In the genomic region with DNA sequence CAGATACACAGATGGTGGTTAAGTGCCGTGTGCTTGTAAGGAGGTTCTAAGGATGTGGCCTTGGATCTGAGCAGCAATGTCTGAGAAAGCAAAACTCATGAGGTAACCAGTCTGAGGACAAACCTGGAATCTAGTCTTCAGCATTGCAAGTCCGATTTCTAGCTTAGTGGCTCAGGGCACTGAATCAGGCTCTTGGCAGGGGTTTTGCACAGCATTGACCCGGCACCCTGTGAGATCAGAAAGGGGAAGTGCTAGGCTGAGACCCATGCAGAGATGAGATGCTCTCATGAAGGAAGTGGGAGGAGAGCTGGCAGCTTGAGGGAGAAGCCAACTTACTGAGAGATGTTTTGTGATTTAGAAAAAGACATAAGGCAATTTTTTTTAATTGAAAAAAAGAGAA, we compare ENCODE assay signal across 8 mouse cellular contexts.
DNase-seq lines count a peak whose midpoint lies in the region; ATAC-seq and TF ChIP-seq lines count a peak whose summit lies in the region.

No protein-coding gene starts in this region.

- H3K27me3 ChIP-seq in intestine, embryonic 14.5 days (replicated peaks; ENCODE audit: control insufficient read depth, insufficient read depth, low read length), result no peaks in the 10 kb centered on the region
- peaks cover 9% of the 10 kb centered on the region for H3K27me3 ChIP-seq in midbrain, embryonic 11.5 days (ENCODE audit: control insufficient read depth, insufficient read depth, low read length)
- H3K27me3 ChIP-seq in midbrain, embryonic 10.5 days (ENCODE audit: low read depth, poor library complexity, severe bottlenecking), result peaks cover 42% of the 10 kb centered on the region

- peaks cover 3% of the 10 kb centered on the region for H3K4me1 ChIP-seq in bone marrow, adult 2 months (ENCODE audit: control insufficient read depth, insufficient read depth, low read length)
- peaks cover 37% of the 10 kb centered on the region for H3K4me1 ChIP-seq in intestine, embryonic 14.5 days (replicated peaks; ENCODE audit: control insufficient read depth, insufficient read depth, low read length)
- H3K4me1 ChIP-seq in midbrain, embryonic 11.5 days (ENCODE audit: control insufficient read depth, insufficient read depth, low read length), result peaks cover 3% of the 10 kb centered on the region; the same call in 1 of the 2 replicates
- peaks cover 27% of the 10 kb centered on the region for H3K4me1 ChIP-seq in midbrain, embryonic 10.5 days

- no peaks in the 10 kb centered on the region for H3K9me3 ChIP-seq in intestine, embryonic 14.5 days (ENCODE audit: control insufficient read depth, low read length)
- H3K9me3 ChIP-seq in midbrain, embryonic 11.5 days (ENCODE audit: control insufficient read depth, low read length), result no peaks in the 10 kb centered on the region
- 0 out of 2 replicates have a peak, but pooled peaks cover 5% of the 10 kb centered on the region for H3K9me3 ChIP-seq in midbrain, embryonic 10.5 days (replicated peaks)

- peak overlapping the region; percentile 16; the same call in 1 of the 2 replicates for H3K27ac ChIP-seq in bone marrow, adult 2 months (ENCODE audit: control insufficient read depth, insufficient read depth, low read depth, low read length, poor library complexity)
- H3K27ac ChIP-seq in intestine, embryonic 14.5 days (ENCODE audit: low read depth), result peak overlapping the region; percentile 85
- H3K27ac ChIP-seq in midbrain, embryonic 11.5 days (ENCODE audit: low read depth, low read length), result no peak overlapping the region
- no peak overlapping the region for H3K27ac ChIP-seq in midbrain, embryonic 10.5 days (replicated peaks)

- 20% methylated on average over 3 of the region's 3 CpGs for WGBS in bone marrow, adult 2 months
- 50% methylated on average over 3 of the region's 3 CpGs for WGBS in intestine, embryonic 14.5 days
- 46% methylated on average over 3 of the region's 3 CpGs for WGBS in midbrain, embryonic 11.5 days
- 60% methylated on average over 3 of the region's 3 CpGs for WGBS in midbrain, embryonic 10.5 days

- no peak overlapping the region for H3K4me3 ChIP-seq in bone marrow, adult 2 months (replicated peaks; ENCODE audit: control insufficient read depth, low read depth, low read length)
- no peak overlapping the region for H3K4me3 ChIP-seq in intestine, embryonic 14.5 days (ENCODE audit: low read depth, low read length)
- H3K4me3 ChIP-seq in midbrain, embryonic 11.5 days (ENCODE audit: low read depth, low read length), result no peak overlapping the region
- H3K4me3 ChIP-seq in midbrain, embryonic 10.5 days, result no peak overlapping the region

- H3K4me2 ChIP-seq in intestine, embryonic 14.5 days (ENCODE audit: low read length), result peak overlapping the region; percentile 62
- H3K4me2 ChIP-seq in midbrain, embryonic 11.5 days, result no peak overlapping the region

- no peaks in the 10 kb centered on the region for H3K36me3 ChIP-seq in intestine, embryonic 14.5 days (ENCODE audit: control insufficient read depth, insufficient read depth, low read length)
- no peaks in the 10 kb centered on the region for H3K36me3 ChIP-seq in midbrain, embryonic 11.5 days (ENCODE audit: control insufficient read depth, insufficient read depth, low read length)
- no peaks in the 10 kb centered on the region for H3K36me3 ChIP-seq in midbrain, embryonic 10.5 days

- H3K9ac ChIP-seq in intestine, embryonic 14.5 days (ENCODE audit: low read length), result no peak overlapping the region
- H3K9ac ChIP-seq in midbrain, embryonic 11.5 days (ENCODE audit: low read length), result no peak overlapping the region

- DNase-seq in layer of hippocampus, adult 11-12 months (ENCODE audit: low spot score), result peak; percentile 54
- no peak for DNase-seq in layer of hippocampus, adult 8-10 months (ENCODE audit: low spot score in 2 of 2)
- DNase-seq in intestine, embryonic 14.5 days (ENCODE audit: low spot score), result no peak
- DNase-seq in monocyte, adult 2 months (ENCODE audit: low read depth in 1 of 2, low spot score in 2 of 2), result peak; percentile 32 to 36
- no peak for DNase-seq in midbrain, embryonic 11.5 days (ENCODE audit: low spot score, missing footprints)
- no peak for DNase-seq in midbrain, embryonic 10.5 days (ENCODE audit: low spot score)
- DNase-seq in layer of hippocampus, postnatal 36 days, result no peak

- TF ChIP-seq POLR2A in bone marrow, adult 2 months (IDR thresholded peaks at IDR 0.05; ENCODE audit: borderline replicate concordance, control insufficient read depth, low read depth, low read length), result no peak

- no peak for ATAC-seq in intestine, embryonic 14.5 days (replicated peaks; ENCODE audit: low FRiP score, low TSS enrichment, low read depth)
- no peak for ATAC-seq in midbrain, embryonic 11.5 days (ENCODE audit: low FRiP score)

- no peak for TF ChIP-seq CTCF in bone marrow, adult 2 months (IDR thresholded peaks at IDR 0.05; ENCODE audit: control insufficient read depth, insufficient read depth, low read length)

Comparison
In these comparisons a context has a peak if more than half of its experiments do, and no peak if none do; other contexts are left out.
1. DNase-seq: peak in layer of hippocampus, adult 11-12 months (single experiment) and monocyte, adult 2 months (2 of 2); none in layer of hippocampus, adult 8-10 months (0 of 2), intestine, embryonic 14.5 days (single experiment), midbrain, embryonic 11.5 days (single experiment), midbrain, embryonic 10.5 days (single experiment) and layer of hippocampus, postnatal 36 days (0 of 2).
2. H3K27ac ChIP-seq: peak in bone marrow, adult 2 months (single experiment) and intestine, embryonic 14.5 days (single experiment); none in midbrain, embryonic 11.5 days (single experiment) and midbrain, embryonic 10.5 days (single experiment).